ENCODE assay signal across 8 mouse cellular contexts in the genomic region with DNA sequence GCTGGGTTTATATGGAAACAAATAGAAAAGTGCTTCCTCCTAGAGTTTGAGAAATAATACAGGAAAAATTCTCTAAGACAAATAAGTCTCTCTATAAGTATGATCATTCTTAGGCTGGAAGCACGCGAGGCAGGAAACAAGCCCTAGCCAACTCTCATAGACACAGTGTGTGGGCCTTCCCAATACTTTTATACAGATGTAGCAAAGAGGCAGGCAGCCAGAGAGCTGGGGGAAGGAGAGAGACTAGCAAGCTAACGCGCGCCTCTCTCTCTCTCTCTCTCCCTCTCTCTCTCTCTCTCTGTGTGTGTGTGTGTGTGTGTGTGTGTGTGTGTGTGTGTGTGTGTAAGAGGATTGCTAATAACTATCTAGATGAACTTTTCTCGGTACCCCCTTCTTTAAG. TPM values are rescaled to one million over a fixed set of nuclear protein-coding genes. Genes with fewer than 3 reads are reported as not detected.
DNase-seq lines count a peak whose midpoint lies in the region; ATAC-seq and TF ChIP-seq lines count a peak whose summit lies in the region.

No protein-coding gene starts in this region.

- H3K4me3 ChIP-seq in neural tube, embryonic 11.5 days (ENCODE audit: low read depth, low read length), result peak overlapping the region; percentile 50
- peak overlapping the region; percentile 59 for H3K4me3 ChIP-seq in limb, embryonic 14.5 days (replicated peaks; ENCODE audit: low read length)
- H3K4me3 ChIP-seq in stomach, embryonic 16.5 days (replicated peaks; ENCODE audit: low read length), result peak overlapping the region; percentile 57

- no peak overlapping the region; the same call in 1 of the 2 replicates for H3K9ac ChIP-seq in neural tube, embryonic 11.5 days (ENCODE audit: low read length)
- H3K9ac ChIP-seq in limb, embryonic 14.5 days (ENCODE audit: low read depth, low read length, severe bottlenecking), result peak overlapping the region; percentile 76
- H3K9ac ChIP-seq in stomach, embryonic 16.5 days (ENCODE audit: low read length), result no peak overlapping the region

- peak overlapping the region; percentile 62 for H3K4me2 ChIP-seq in neural tube, embryonic 11.5 days (ENCODE audit: low read depth)
- H3K4me2 ChIP-seq in limb, embryonic 14.5 days (replicated peaks; ENCODE audit: low read depth, low read length, severe bottlenecking), result peak overlapping the region; percentile 45
- peak overlapping the region; percentile 59 for H3K4me2 ChIP-seq in stomach, embryonic 16.5 days (ENCODE audit: low read depth, low read length)

- ATAC-seq in neural tube, embryonic 11.5 days (ENCODE audit: insufficient read depth, low FRiP score, low TSS enrichment), result no peak
- ATAC-seq in limb, embryonic 14.5 days (ENCODE audit: low FRiP score, low read depth), result no peak
- no peak for ATAC-seq in stomach, embryonic 16.5 days (ENCODE audit: insufficient read depth, low FRiP score)
- no peak for ATAC-seq in erythroblast, adult 5-6 weeks (replicated peaks; ENCODE audit: low FRiP score, poor library complexity, severe bottlenecking)

- no peaks in the 10 kb centered on the region for H3K4me1 ChIP-seq in neural tube, embryonic 11.5 days (ENCODE audit: control insufficient read depth, insufficient read depth, low read length)
- peaks cover 8% of the 10 kb centered on the region; the same call in 1 of the 2 replicates for H3K4me1 ChIP-seq in limb, embryonic 14.5 days (ENCODE audit: control insufficient read depth, insufficient read depth, low read length)
- H3K4me1 ChIP-seq in stomach, embryonic 16.5 days (ENCODE audit: control insufficient read depth, insufficient read depth, low read length), result peaks cover 5% of the 10 kb centered on the region; the same call in 1 of the 2 replicates

- H3K36me3 ChIP-seq in neural tube, embryonic 11.5 days (ENCODE audit: control insufficient read depth, insufficient read depth, low read length), result no peaks in the 10 kb centered on the region
- no peaks in the 10 kb centered on the region for H3K36me3 ChIP-seq in limb, embryonic 14.5 days (ENCODE audit: control insufficient read depth, insufficient read depth, low read length)
- no peaks in the 10 kb centered on the region for H3K36me3 ChIP-seq in stomach, embryonic 16.5 days (ENCODE audit: control insufficient read depth, insufficient read depth, low read length)

- 26% methylated on average over 6 of the region's 6 CpGs for WGBS in neural tube, embryonic 11.5 days
- 25% methylated on average over 4 of the region's 6 CpGs for WGBS in limb, embryonic 14.5 days
- 29% methylated on average over 4 of the region's 6 CpGs for WGBS in stomach, embryonic 16.5 days

- H3K9me3 ChIP-seq in neural tube, embryonic 11.5 days (ENCODE audit: control insufficient read depth, low read length), result no peaks in the 10 kb centered on the region
- no peaks in the 10 kb centered on the region for H3K9me3 ChIP-seq in limb, embryonic 14.5 days (ENCODE audit: control insufficient read depth, low read length)
- no peaks in the 10 kb centered on the region for H3K9me3 ChIP-seq in stomach, embryonic 16.5 days (replicated peaks; ENCODE audit: control insufficient read depth, low read length)

- TF ChIP-seq POLR2A in limb, embryonic 14.5 days (IDR thresholded peaks at IDR 0.05; ENCODE audit: borderline replicate concordance, extremely low read depth, insufficient read depth, insufficient read length), result no peak

- H3K27me3 ChIP-seq in neural tube, embryonic 11.5 days (ENCODE audit: control insufficient read depth, insufficient read depth, low read length), result no peaks in the 10 kb centered on the region
- no peaks in the 10 kb centered on the region for H3K27me3 ChIP-seq in limb, embryonic 14.5 days (ENCODE audit: control insufficient read depth, insufficient read depth, low read length)
- H3K27me3 ChIP-seq in stomach, embryonic 16.5 days (ENCODE audit: control insufficient read depth, insufficient read depth, low read length), result no peaks in the 10 kb centered on the region

- no peak overlapping the region for H3K27ac ChIP-seq in neural tube, embryonic 11.5 days (ENCODE audit: low read depth, low read length)
- H3K27ac ChIP-seq in limb, embryonic 14.5 days (replicated peaks; ENCODE audit: low read depth, low read length), result peak overlapping the region; percentile 82
- H3K27ac ChIP-seq in stomach, embryonic 16.5 days (ENCODE audit: low read length), result peak overlapping the region; percentile 77

- DNase-seq in gastrocnemius, postnatal 10 days, result peak; percentile 12
- no peak for DNase-seq in gastrocnemius, adult 8-10 months (ENCODE audit: low spot score in 2 of 2)
- no peak for DNase-seq in neural tube, embryonic 11.5 days (ENCODE audit: low spot score)
- no peak for DNase-seq in neural tube, embryonic 10.5 days (ENCODE audit: extremely low spot score, low spot score)
- peak; percentile 70 for DNase-seq in limb, embryonic 14.5 days (ENCODE audit: low spot score)
- no peak for DNase-seq in urinary bladder, postnatal 10 days (ENCODE audit: low spot score)

RNA-seq across cellular contexts. Expression of gene Gpc3, which starts 2.2 kb away (rescaled TPM):
- total RNA-seq in gastrocnemius, postnatal 10 days (2021), result 100 to 1,000 TPM in 1 of 2 experiments, 10 to 100 TPM in 1; 92.2 to 118 TPM
- total RNA-seq in gastrocnemius, adult 8-10 months (2022), result 1 to 10 TPM; 1.8 to 6.9 (median 4.1) TPM
- 490 and 561 TPM in 2 replicates for polyA plus RNA-seq in neural tube, embryonic 11.5 days (2014; fragmentation: Nextera tagmentation; extraction: Ambion mirVana)
- 730 and 849 TPM in 2 replicates for polyA plus RNA-seq in limb, embryonic 14.5 days (2012; rRNA removed)
- 985 and 1,114 TPM in 2 replicates for polyA plus RNA-seq in limb, embryonic 14.5 days (2014; fragmentation: Nextera tagmentation; extraction: Ambion mirVana)
- polyA plus RNA-seq in stomach, embryonic 16.5 days (2015; fragmentation: Nextera tagmentation; extraction: Ambion mirVana), result 560 and 583 TPM in 2 replicates
- not detected in 2 replicates for total RNA-seq in erythroblast, adult 5-6 weeks (2015; ENCODE audit: low replicate concordance)
- total RNA-seq in erythroblast, adult 5-6 weeks (2017; ENCODE audit: low replicate concordance), result not detected in 2 replicates

Comparison
In these comparisons a context has a peak if more than half of its experiments do, and no peak if none do; other contexts are left out.
1. DNase-seq: peak in gastrocnemius, postnatal 10 days (single experiment) and limb, embryonic 14.5 days (single experiment); none in gastrocnemius, adult 8-10 months (0 of 2), neural tube, embryonic 11.5 days (single experiment), neural tube, embryonic 10.5 days (single experiment) and urinary bladder, postnatal 10 days (single experiment).
2. RNA of gene Gpc3, which starts 2.2 kb away (total RNA-seq): 92.2 to 118 TPM in gastrocnemius, postnatal 10 days; 1.8 to 6.9 TPM in gastrocnemius, adult 8-10 months and not detected in erythroblast, adult 5-6 weeks; every median in the first group is over 10 times any median in the second.
3. Peak in every context shown above with its lines, with median percentiles within 50 percentile points of each other: H3K4me2 ChIP-seq and H3K4me3 ChIP-seq.